Mouse (Mus musculus): ENCODE measurements at regions not wholly inside any gene's neighbourhood (a gene's known extent, or its start where the extent isn't known, plus 50 kb on each side); places are given as distances from the start of the nearest gene placed in this dataset.

GRCm38 (mm10) chr8:36005536-36005935 lies 239.9 kb downstream of the Gm19410 start:
- Histone ChIP-seq H3K4me2 (replicated peaks) (no peak overlapping the region), H3K4me1 (no peaks in the 10 kb centered on the region), H3K9me3 (no peaks in the 10 kb centered on the region; the same call in 1 of the 2 replicates), H3K4me3 (no peak overlapping the region), H3K27me3 (replicated peaks) (no peaks in the 10 kb centered on the region), H3K27ac (no peak overlapping the region), H3K36me3 (no peaks in the 10 kb centered on the region), H3K9ac (no peak overlapping the region)
- no peak for ATAC-seq (ENCODE audit: low FRiP score, low read depth)
- 75% methylated on average over 3 of the region's 3 CpGs for WGBS

DNA sequence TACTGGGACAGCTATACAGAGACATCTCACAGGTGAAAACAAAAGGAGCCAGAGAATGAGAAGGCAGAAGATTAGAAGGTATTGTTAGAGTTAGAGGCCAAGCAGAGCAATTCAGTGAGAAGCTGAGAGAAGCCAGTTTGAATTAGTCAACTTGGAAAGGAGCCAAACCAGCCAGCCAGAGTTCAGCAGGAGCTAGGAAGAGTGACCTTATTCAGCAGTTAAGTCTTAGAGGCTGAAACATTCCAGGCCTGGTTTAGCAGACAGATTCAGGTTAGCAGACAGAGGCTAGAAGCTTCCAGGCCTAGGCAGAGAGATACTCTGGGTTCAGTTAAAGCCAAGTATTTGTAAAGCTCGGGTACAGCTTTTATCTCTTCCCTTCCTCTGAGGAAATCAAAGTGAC lies 242.1 kb downstream of the Gm19410 start:
- Histone ChIP-seq H3K27ac (no peak overlapping the region), H3K9ac (no peak overlapping the region), H3K4me3 (no peak overlapping the region), H3K9me3 (no peaks in the 10 kb centered on the region; the same call in 1 of the 2 replicates), H3K4me2 (replicated peaks) (no peak overlapping the region), H3K36me3 (no peaks in the 10 kb centered on the region), H3K27me3 (replicated peaks) (no peaks in the 10 kb centered on the region), H3K4me1 (no peaks in the 10 kb centered on the region)
- no peak for ATAC-seq (ENCODE audit: low FRiP score, low read depth)
- 84% methylated on average over 1 of the region's 1 CpGs for WGBS

- ATAC-seq (ENCODE audit: low FRiP score, low read depth): no peak
- Histone ChIP-seq H3K27me3 (replicated peaks) (no peaks in the 10 kb centered on the region), H3K4me2 (replicated peaks) (no peak overlapping the region), H3K9ac (no peak overlapping the region), H3K27ac (no peak overlapping the region), H3K36me3 (no peaks in the 10 kb centered on the region), H3K9me3 (no peaks in the 10 kb centered on the region; the same call in 1 of the 2 replicates), H3K4me1 (no peaks in the 10 kb centered on the region), H3K4me3 (no peak overlapping the region)
- 67% methylated on average over 9 of the region's 9 CpGs for WGBS
Observed at GRCm38 (mm10) chr8:36009565-36009964, 244.0 kb downstream of the Gm19410 start.

- no peak overlapping the region for H3K27ac ChIP-seq
Observed at GRCm38 (mm10) chr8:36010446-36011217, 245.0 kb downstream of the Gm19410 start.

GRCm38 (mm10) chr8:36014862-36015261 lies 249.3 kb downstream of the Gm19410 start:
- H3K4me1 ChIP-seq: peaks cover 20% of the 10 kb centered on the region; the same call in 1 of the 2 replicates
- no peak overlapping the region for H3K9ac ChIP-seq
- no peak overlapping the region for H3K4me2 ChIP-seq (replicated peaks)
- no peaks in the 10 kb centered on the region for H3K27me3 ChIP-seq (replicated peaks)
- H3K27ac ChIP-seq: no peak overlapping the region
- 65% methylated on average over 8 of the region's 8 CpGs for WGBS
- H3K9me3 ChIP-seq: no peaks in the 10 kb centered on the region
- H3K4me3 ChIP-seq: no peak overlapping the region
- no peaks in the 10 kb centered on the region for H3K36me3 ChIP-seq
- no peak for ATAC-seq (ENCODE audit: low FRiP score, low read depth)

More at GRCm38 (mm10) chr8:36010446-36011217, 245.0 kb downstream of the Gm19410 start:
- Histone ChIP-seq H3K4me1 (0 out of 2 replicates have a peak, but pooled peaks cover 5% of the 10 kb centered on the region), H3K4me3 (no peak overlapping the region), H3K9me3 (no peaks in the 10 kb centered on the region; the same call in 1 of the 2 replicates), H3K9ac (no peak overlapping the region), H3K36me3 (no peaks in the 10 kb centered on the region), H3K4me2 (replicated peaks) (no peak overlapping the region), H3K27me3 (replicated peaks) (no peaks in the 10 kb centered on the region)
- no peak for ATAC-seq (ENCODE audit: low FRiP score, low read depth)
- 85% methylated on average over 11 of the region's 11 CpGs for WGBS

DNA sequence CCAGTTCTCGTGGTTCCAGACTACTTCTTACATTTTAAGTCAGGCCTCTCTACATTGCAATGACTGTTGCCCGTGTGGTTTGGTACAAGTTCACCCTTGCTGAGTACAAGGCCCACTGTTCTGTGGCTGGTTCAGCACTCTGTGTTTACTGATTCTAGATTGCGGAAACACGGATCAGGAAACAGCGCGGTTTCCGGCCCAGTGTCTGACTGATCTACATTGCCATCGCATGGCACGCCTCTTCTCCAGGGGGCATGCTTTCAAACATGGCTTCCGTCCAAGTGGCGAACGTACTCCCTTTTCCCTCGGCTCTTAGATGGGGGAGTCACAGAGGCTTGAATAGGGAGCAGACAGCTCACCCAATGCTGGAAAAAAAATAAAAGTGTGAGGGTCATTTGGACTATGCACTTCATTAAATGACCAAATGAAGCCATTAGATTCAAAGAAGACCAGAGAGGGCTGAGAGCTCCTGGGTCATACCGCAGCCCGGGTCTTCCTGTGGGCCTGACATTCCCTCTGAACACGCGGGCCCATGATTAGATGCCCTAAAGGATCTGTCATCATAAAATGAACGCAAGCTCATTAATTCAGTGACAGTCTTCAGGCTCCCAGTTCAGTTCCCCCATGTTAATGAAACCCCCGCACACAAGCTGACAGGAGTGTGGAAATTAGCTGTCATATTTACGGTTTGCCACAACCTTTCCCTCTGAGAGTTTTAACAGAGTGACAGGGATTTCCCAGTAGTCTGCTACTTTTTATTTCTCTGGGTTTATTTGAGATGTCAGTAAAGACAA lies 250.9 kb downstream of the Gm19410 start:
- H3K27me3 ChIP-seq (replicated peaks): no peaks in the 10 kb centered on the region
- H3K9ac ChIP-seq: no peak overlapping the region
- peaks cover 20% of the 10 kb centered on the region; the same call in 1 of the 2 replicates for H3K4me1 ChIP-seq
- H3K4me2 ChIP-seq (replicated peaks): no peak overlapping the region
- H3K4me3 ChIP-seq: no peak overlapping the region
- no peaks in the 10 kb centered on the region for H3K9me3 ChIP-seq
- peak; percentile 59; the same call in 1 of the 2 replicates for ATAC-seq (ENCODE audit: low FRiP score, low read depth)
- no peak overlapping the region for H3K27ac ChIP-seq
- 71% methylated on average over 20 of the region's 20 CpGs for WGBS
- H3K36me3 ChIP-seq: no peaks in the 10 kb centered on the region

- H3K9ac ChIP-seq: no peak overlapping the region
- ATAC-seq (ENCODE audit: low FRiP score, low read depth): no peak
- peaks cover 20% of the 10 kb centered on the region; the same call in 1 of the 2 replicates for H3K4me1 ChIP-seq
- H3K4me3 ChIP-seq: no peak overlapping the region
- no peaks in the 10 kb centered on the region for H3K9me3 ChIP-seq
- no peak overlapping the region for H3K4me2 ChIP-seq (replicated peaks)
- 80% methylated on average over 15 of the region's 15 CpGs for WGBS
- H3K27me3 ChIP-seq (replicated peaks): no peaks in the 10 kb centered on the region
- H3K27ac ChIP-seq: no peak overlapping the region
- no peaks in the 10 kb centered on the region for H3K36me3 ChIP-seq
Observed at GRCm38 (mm10) chr8:36018993-36019753, 253.6 kb downstream of the Gm19410 start.

GRCm38 (mm10) chr8:36019895-36020294 lies 254.3 kb downstream of the Gm19410 start:
- no peak for ATAC-seq (ENCODE audit: low FRiP score, low read depth)
- H3K27me3 ChIP-seq (replicated peaks): no peaks in the 10 kb centered on the region
- 96% methylated on average over 7 of the region's 7 CpGs for WGBS

GRCm38 (mm10) chr8:36027586-36027985 lies 262.0 kb downstream of the Gm19410 start:
- no peaks in the 10 kb centered on the region for H3K9me3 ChIP-seq
- no peak for ATAC-seq (ENCODE audit: low FRiP score, low read depth)
- H3K4me3 ChIP-seq: no peak overlapping the region
- H3K36me3 ChIP-seq: no peaks in the 10 kb centered on the region
- H3K9ac ChIP-seq: no peak overlapping the region
- H3K27me3 ChIP-seq (replicated peaks): no peaks in the 10 kb centered on the region
- H3K27ac ChIP-seq: no peak overlapping the region
- no peaks in the 10 kb centered on the region for H3K4me1 ChIP-seq
- H3K4me2 ChIP-seq (replicated peaks): no peak overlapping the region
- 90% methylated on average over 11 of the region's 11 CpGs for WGBS

More at GRCm38 (mm10) chr8:36019895-36020294, 254.3 kb downstream of the Gm19410 start:
- Histone ChIP-seq H3K4me3 (no peak overlapping the region), H3K4me1 (peaks cover 19% of the 10 kb centered on the region; the same call in 1 of the 2 replicates), H3K9me3 (no peaks in the 10 kb centered on the region), H3K4me2 (replicated peaks) (no peak overlapping the region), H3K36me3 (no peaks in the 10 kb centered on the region), H3K9ac (no peak overlapping the region), H3K27ac (no peak overlapping the region)

GRCm38 (mm10) chr8:36028121-36028955 lies 262.7 kb downstream of the Gm19410 start:
- H3K9ac ChIP-seq: no peak overlapping the region
- no peak overlapping the region for H3K4me2 ChIP-seq (replicated peaks)
- 93% methylated on average over 9 of the region's 9 CpGs for WGBS
- no peak overlapping the region for H3K27ac ChIP-seq
- H3K4me1 ChIP-seq: no peaks in the 10 kb centered on the region
- ATAC-seq (ENCODE audit: low FRiP score, low read depth): no peak
- H3K9me3 ChIP-seq: no peaks in the 10 kb centered on the region
- H3K27me3 ChIP-seq (replicated peaks): no peaks in the 10 kb centered on the region
- H3K36me3 ChIP-seq: no peaks in the 10 kb centered on the region
- no peak overlapping the region for H3K4me3 ChIP-seq

GRCm38 (mm10) chr8:36029445-36029844 lies 263.9 kb downstream of the Gm19410 start:
- 90% methylated on average over 2 of the region's 2 CpGs for WGBS
- H3K27me3 ChIP-seq (replicated peaks): no peaks in the 10 kb centered on the region
- H3K9me3 ChIP-seq: no peaks in the 10 kb centered on the region
- no peak for ATAC-seq (ENCODE audit: low FRiP score, low read depth)
- no peak overlapping the region for H3K27ac ChIP-seq
- no peak overlapping the region for H3K9ac ChIP-seq
- H3K4me1 ChIP-seq: no peaks in the 10 kb centered on the region
- H3K4me3 ChIP-seq: no peak overlapping the region
- no peak overlapping the region for H3K4me2 ChIP-seq (replicated peaks)
- H3K36me3 ChIP-seq: no peaks in the 10 kb centered on the region

All from neural tube, embryonic 12.5 days (tissue).